Mouse (Mus musculus) erythroblast, embryonic 14.5 days (primary cell): Measurements from ENCODE around the gene Dscam. TPM values are rescaled to one million over a fixed set of nuclear protein-coding genes. Genes with fewer than 3 reads are reported as not detected.
"Not testable (repeated sequence)": the region's sequence is repeated elsewhere in the genome, so short reads cannot be mapped to it uniquely, and the experiment has no call there.

Experiments used
- H3K27me3 ChIP-seq: 2 replicates; pipeline ENCODE4 v1.6.1; 2012; ENCODE audit warnings: inconsistent platforms; ENCODE audit not compliant: control insufficient read depth
- H3K36me3 ChIP-seq: 2 replicates; pipeline ENCODE4 v1.6.1; 2012; ENCODE audit warnings: mild to moderate bottlenecking, inconsistent platforms; ENCODE audit not compliant: control insufficient read depth
- H3K4me1 ChIP-seq: 2 replicates; pipeline ENCODE4 v1.6.1; 2012; ENCODE audit warnings: inconsistent platforms; ENCODE audit not compliant: control insufficient read depth
- H3K4me3 ChIP-seq: replicated peaks from 2 replicates; pipeline ENCODE3; 2012; ENCODE audit warnings: moderate library complexity, mild to moderate bottlenecking, inconsistent platforms
- H3K9me3 ChIP-seq: 2 replicates; pipeline ENCODE4 v1.6.1; 2012; ENCODE audit warnings: low read length, inconsistent platforms, mixed read lengths; ENCODE audit not compliant: control insufficient read depth
- GATA1 ChIP-seq: IDR thresholded peaks from 2 replicates; pipeline ENCODE4 v1.6.1; 2012; ENCODE audit warnings: low read length, inconsistent platforms, mixed read lengths
- TAL1 ChIP-seq: IDR thresholded peaks from 3 replicates; pipeline ENCODE4 v1.6.1; 2012; ENCODE audit warnings: low read length, inconsistent platforms, mixed read lengths
- polyA plus RNA-seq: library from polyadenylated mRNA; stranded (reverse); fragments of >175 nt; gene quantifications from 2 replicates; pipeline ENCODE4 v1.2.3, GENCODE M21; 2012

Dscam gene
- polyA plus RNA-seq, 1 experiment: not detected

- H3K4me1 ChIP-seq: peaks cover 10% of the 10 kb centered on the region
Measured at GRCm38 (mm10) chr16:96896510-96897133, 273.9 kb downstream of the Dscam start.

GRCm38 (mm10) chr16:96888036-96888435 lies 282.5 kb downstream of the Dscam start:
- H3K4me3 ChIP-seq: no peak overlapping the region
- H3K9me3 ChIP-seq: no peaks in the 10 kb centered on the region
- no peaks in the 10 kb centered on the region for H3K4me1 ChIP-seq
- H3K36me3 ChIP-seq: no peaks in the 10 kb centered on the region
- TF ChIP-seq TAL1 (no peak), GATA1 (no peak)
- H3K27me3 ChIP-seq: no peaks in the 10 kb centered on the region

More at GRCm38 (mm10) chr16:96896510-96897133, 273.9 kb downstream of the Dscam start:
- no peak overlapping the region for H3K4me3 ChIP-seq
- TF ChIP-seq GATA1: no peak
- no peak for TF ChIP-seq TAL1
- no peaks in the 10 kb centered on the region for H3K36me3 ChIP-seq
- H3K27me3 ChIP-seq: peaks cover 41% of the 10 kb centered on the region
- peaks cover 6% of the 10 kb centered on the region; the same call in 1 of the 2 replicates for H3K9me3 ChIP-seq

- Histone ChIP-seq H3K36me3 (no peaks in the 10 kb centered on the region), H3K4me1 (no peaks in the 10 kb centered on the region), H3K4me3 (no peak overlapping the region), H3K9me3 (no peaks in the 10 kb centered on the region), H3K27me3 (no peaks in the 10 kb centered on the region)
- no peak for TF ChIP-seq TAL1
- no peak for TF ChIP-seq GATA1
Measured at GRCm38 (mm10) chr16:96885817-96886216, 284.7 kb downstream of the Dscam start.

GRCm38 (mm10) chr16:96884590-96884989 lies 286.0 kb downstream of the Dscam start:
- not testable (repeated sequence) for H3K36me3 ChIP-seq

GRCm38 (mm10) chr16:96877271-96877670 lies 293.3 kb downstream of the Dscam start:
- no peak for TF ChIP-seq TAL1
- TF ChIP-seq GATA1: no peak

More at GRCm38 (mm10) chr16:96884590-96884989, 286.0 kb downstream of the Dscam start:
- H3K9me3 ChIP-seq, H3K27me3 ChIP-seq, H3K4me3 ChIP-seq, H3K4me1 ChIP-seq: not testable (repeated sequence)

GRCm38 (mm10) chr16:96872799-96873198 lies 297.8 kb downstream of the Dscam start:
- Histone ChIP-seq H3K36me3 (no peaks in the 10 kb centered on the region), H3K9me3 (no peaks in the 10 kb centered on the region), H3K27me3 (no peaks in the 10 kb centered on the region; the same call in 1 of the 2 replicates), H3K4me3 (no peak overlapping the region), H3K4me1 (no peaks in the 10 kb centered on the region)
- TF ChIP-seq TAL1 (no peak), GATA1 (no peak)

More at GRCm38 (mm10) chr16:96877271-96877670, 293.3 kb downstream of the Dscam start:
- Histone ChIP-seq H3K27me3 (no peaks in the 10 kb centered on the region), H3K4me1 (no peaks in the 10 kb centered on the region), H3K4me3 (no peak overlapping the region), H3K36me3 (no peaks in the 10 kb centered on the region), H3K9me3 (no peaks in the 10 kb centered on the region)

- TF ChIP-seq GATA1 (no peak), TAL1 (no peak)
- Histone ChIP-seq H3K36me3 (no peaks in the 10 kb centered on the region), H3K4me1 (no peaks in the 10 kb centered on the region), H3K27me3 (no peaks in the 10 kb centered on the region), H3K9me3 (no peaks in the 10 kb centered on the region), H3K4me3 (no peak overlapping the region)
Measured at GRCm38 (mm10) chr16:96857571-96857970, 313.0 kb downstream of the Dscam start.

GRCm38 (mm10) chr16:96855060-96855459 lies 315.5 kb downstream of the Dscam start:
- H3K27me3 ChIP-seq: no peaks in the 10 kb centered on the region
- no peak overlapping the region for H3K4me3 ChIP-seq
- no peak for TF ChIP-seq GATA1
- TF ChIP-seq TAL1: no peak
- no peaks in the 10 kb centered on the region for H3K4me1 ChIP-seq
- no peaks in the 10 kb centered on the region for H3K9me3 ChIP-seq
- H3K36me3 ChIP-seq: no peaks in the 10 kb centered on the region

GRCm38 (mm10) chr16:96852383-96852782 lies 318.2 kb downstream of the Dscam start:
- no peak overlapping the region for H3K4me3 ChIP-seq
- no peak for TF ChIP-seq TAL1
- TF ChIP-seq GATA1: no peak
- H3K4me1 ChIP-seq: no peaks in the 10 kb centered on the region
- H3K9me3 ChIP-seq: no peaks in the 10 kb centered on the region
- no peaks in the 10 kb centered on the region for H3K27me3 ChIP-seq
- no peaks in the 10 kb centered on the region for H3K36me3 ChIP-seq

GRCm38 (mm10) chr16:96848916-96849315 lies 321.6 kb downstream of the Dscam start:
- TF ChIP-seq TAL1: no peak
- TF ChIP-seq GATA1: no peak
- Histone ChIP-seq H3K4me1 (no peaks in the 10 kb centered on the region), H3K9me3 (no peaks in the 10 kb centered on the region), H3K36me3 (no peaks in the 10 kb centered on the region), H3K4me3 (no peak overlapping the region), H3K27me3 (no peaks in the 10 kb centered on the region)
